Mouse (Mus musculus) forebrain, embryonic 13.5 days (tissue): Measurements from ENCODE around the gene Slc35c2. TPM values are rescaled to one million over a fixed set of nuclear protein-coding genes. Genes with fewer than 3 reads are reported as not detected.
A peak's percentile ranks its signal among the peaks of the same experiment; 100 is the strongest.

ENCODE experiments used
- ATAC-seq: fragments of 200-750 bp; cut with Nextera tagmentation; 2 replicates; pipeline ENCODE4 v1.8.0; 2017
- H3K27ac ChIP-seq: fragments of 300-500 bp; sonication (generic); 2 replicates; pipeline ENCODE4 v1.5.1; 2015; ENCODE audit warnings: inconsistent platforms, mild to moderate bottlenecking, moderate library complexity
- H3K27me3 ChIP-seq: fragments of 300-500 bp; sonication (generic); 2 replicates; pipeline ENCODE4 v1.6.1; 2015; ENCODE audit warnings: mild to moderate bottlenecking, inconsistent platforms
- H3K36me3 ChIP-seq: fragments of 300-500 bp; sonication (generic); 2 replicates; pipeline ENCODE4 v1.6.1; 2015; ENCODE audit warnings: mild to moderate bottlenecking, inconsistent platforms; ENCODE audit not compliant: poor library complexity, severe bottlenecking
- H3K4me1 ChIP-seq: fragments of 300-500 bp; sonication (generic); 2 replicates; pipeline ENCODE4 v1.6.1; 2015; ENCODE audit warnings: inconsistent platforms
- H3K4me2 ChIP-seq: fragments of 300-500 bp; sonication (generic); 2 replicates; pipeline ENCODE4 v1.6.1; 2015; ENCODE audit warnings: inconsistent platforms, mild to moderate bottlenecking, moderate library complexity
- H3K4me3 ChIP-seq: fragments of 300-500 bp; sonication (generic); 2 replicates; pipeline ENCODE4 v1.5.1; 2015; ENCODE audit warnings: mild to moderate bottlenecking, inconsistent platforms
- H3K9ac ChIP-seq: fragments of 300-500 bp; sonication (generic); 2 replicates; pipeline ENCODE4 v1.6.1; 2015; ENCODE audit warnings: mild to moderate bottlenecking, inconsistent platforms
- H3K9me3 ChIP-seq: fragments of 300-500 bp; sonication (generic); replicated peaks from 2 replicates; pipeline ENCODE4 v1.6.1; 2016; ENCODE audit warnings: inconsistent platforms
- WGBS: fragments of 180-500 bp; shearing (Covaris S2); methylation state at CpG from one replicate; pipeline ENCODE4 v1.1.7; 2015; 5-methylcytosine and 5-hydroxymethylcytosine counted together
- polyA plus RNA-seq: library from polyadenylated mRNA; unstranded; fragments of >200 nt; fragmentation: Nextera tagmentation; extraction: Ambion mirVana; gene quantifications from 2 replicates; pipeline ENCODE4 v1.2.1, GENCODE M21; 2015

Slc35c2 gene
- polyA plus RNA-seq, 1 experiment from 2014 or later: 63.8 TPM

- Histone ChIP-seq H3K9ac (no peak overlapping the region), H3K27me3 (no peaks in the 10 kb centered on the region), H3K27ac (peak overlapping the region; percentile 38; the same call in 1 of the 2 replicates), H3K4me2 (no peak overlapping the region), H3K36me3 (peaks cover 82% of the 10 kb centered on the region), H3K4me3 (no peak overlapping the region), H3K9me3 (no peaks in the 10 kb centered on the region), H3K4me1 (peaks cover 48% of the 10 kb centered on the region)
- 23% methylated on average over 13 of the region's 13 CpGs for WGBS
- ATAC-seq: no peak
Measured at GRCm38 (mm10) chr2:165310818-165311425, 23.3 kb upstream of the Slc35c2 start.

GRCm38 (mm10) chr2:165307801-165308200, 20.1 kb upstream of the Slc35c2 start:
- Histone ChIP-seq H3K27me3 (no peaks in the 10 kb centered on the region), H3K4me2 (no peak overlapping the region), H3K9me3 (no peaks in the 10 kb centered on the region), H3K9ac (no peak overlapping the region), H3K4me1 (peaks cover 37% of the 10 kb centered on the region), H3K4me3 (no peak overlapping the region), H3K36me3 (peaks cover 79% of the 10 kb centered on the region), H3K27ac (no peak overlapping the region)
- ATAC-seq: no peak
- WGBS: 87% methylated on average over 6 of the region's 6 CpGs

- H3K4me3 ChIP-seq: no peak overlapping the region
- H3K9me3 ChIP-seq: no peaks in the 10 kb centered on the region
- 90% methylated on average over 8 of the region's 8 CpGs for WGBS
- H3K27me3 ChIP-seq: no peaks in the 10 kb centered on the region
- H3K9ac ChIP-seq: no peak overlapping the region
- no peak overlapping the region for H3K27ac ChIP-seq
- no peak overlapping the region for H3K4me2 ChIP-seq
- peaks cover 84% of the 10 kb centered on the region for H3K36me3 ChIP-seq
- no peak for ATAC-seq
- peaks cover 22% of the 10 kb centered on the region for H3K4me1 ChIP-seq
Measured at GRCm38 (mm10) chr2:165305438-165305837, 17.8 kb upstream of the Slc35c2 start.

GRCm38 (mm10) chr2:165304819-165305218, 17.1 kb upstream of the Slc35c2 start:
- no peaks in the 10 kb centered on the region for H3K9me3 ChIP-seq
- no peak for ATAC-seq
- H3K27ac ChIP-seq: no peak overlapping the region
- peaks cover 86% of the 10 kb centered on the region for H3K36me3 ChIP-seq
- no peak overlapping the region for H3K4me3 ChIP-seq
- H3K9ac ChIP-seq: no peak overlapping the region
- 88% methylated on average over 19 of the region's 19 CpGs for WGBS
- no peaks in the 10 kb centered on the region for H3K27me3 ChIP-seq
- H3K4me1 ChIP-seq: peaks cover 19% of the 10 kb centered on the region
- no peak overlapping the region for H3K4me2 ChIP-seq

GRCm38 (mm10) chr2:165303354-165304012, 15.8 kb upstream of the Slc35c2 start:
- Histone ChIP-seq H3K27ac (no peak overlapping the region), H3K9ac (no peak overlapping the region), H3K4me1 (peaks cover 10% of the 10 kb centered on the region), H3K9me3 (no peaks in the 10 kb centered on the region), H3K4me3 (no peak overlapping the region), H3K36me3 (peaks cover 86% of the 10 kb centered on the region), H3K27me3 (no peaks in the 10 kb centered on the region), H3K4me2 (no peak overlapping the region)
- whole genome bisulfite sequencing: 91% methylated on average over 6 of the region's 6 CpGs
- no peak for ATAC-seq

GRCm38 (mm10) chr2:165301409-165301808, 13.7 kb upstream of the Slc35c2 start:
- Histone ChIP-seq H3K4me2 (no peak overlapping the region), H3K27ac (peak overlapping the region; percentile 31; the same call in 1 of the 2 replicates), H3K9me3 (no peaks in the 10 kb centered on the region), H3K4me3 (no peak overlapping the region), H3K36me3 (peaks cover 91% of the 10 kb centered on the region), H3K27me3 (no peaks in the 10 kb centered on the region), H3K9ac (no peak overlapping the region), H3K4me1 (peaks cover 10% of the 10 kb centered on the region)
- no peak for ATAC-seq
- 56% methylated on average over 3 of the region's 3 CpGs for WGBS

- no peaks in the 10 kb centered on the region for H3K9me3 ChIP-seq
- no peak for ATAC-seq
- 76% methylated on average over 6 of the region's 6 CpGs for WGBS
- H3K4me3 ChIP-seq: no peak overlapping the region
- peaks cover 96% of the 10 kb centered on the region for H3K36me3 ChIP-seq
- H3K4me2 ChIP-seq: no peak overlapping the region
- H3K9ac ChIP-seq: no peak overlapping the region
- H3K27me3 ChIP-seq: no peaks in the 10 kb centered on the region
- peaks cover 10% of the 10 kb centered on the region for H3K4me1 ChIP-seq
- H3K27ac ChIP-seq: peak overlapping the region; percentile 31; the same call in 1 of the 2 replicates
Measured at GRCm38 (mm10) chr2:165300885-165301284, 13.2 kb upstream of the Slc35c2 start.

GRCm38 (mm10) chr2:165300424-165300823, 12.8 kb upstream of the Slc35c2 start:
- Histone ChIP-seq H3K4me2 (no peak overlapping the region), H3K4me1 (peaks cover 10% of the 10 kb centered on the region), H3K36me3 (peaks cover 99% of the 10 kb centered on the region), H3K27me3 (no peaks in the 10 kb centered on the region), H3K9me3 (no peaks in the 10 kb centered on the region), H3K27ac (peak overlapping the region; percentile 31; the same call in 1 of the 2 replicates), H3K4me3 (no peak overlapping the region), H3K9ac (peak overlapping the region; percentile 21; the same call in 1 of the 2 replicates)
- WGBS: 78% methylated on average over 8 of the region's 8 CpGs
- ATAC-seq: no peak

GRCm38 (mm10) chr2:165297429-165297828, 9.8 kb upstream of the Slc35c2 start:
- peaks cover 10% of the 10 kb centered on the region for H3K4me1 ChIP-seq
- WGBS: 91% methylated on average over 11 of the region's 11 CpGs
- ATAC-seq: no peak
- H3K9ac ChIP-seq: no peak overlapping the region
- no peak overlapping the region for H3K4me2 ChIP-seq
- peaks cover 99% of the 10 kb centered on the region for H3K36me3 ChIP-seq
- no peaks in the 10 kb centered on the region for H3K27me3 ChIP-seq
- H3K9me3 ChIP-seq: no peaks in the 10 kb centered on the region
- H3K4me3 ChIP-seq: no peak overlapping the region
- H3K27ac ChIP-seq: no peak overlapping the region

GRCm38 (mm10) chr2:165296571-165296970, 8.9 kb upstream of the Slc35c2 start:
- no peak overlapping the region for H3K9ac ChIP-seq
- no peak for ATAC-seq
- H3K9me3 ChIP-seq: no peaks in the 10 kb centered on the region
- WGBS: 91% methylated on average over 18 of the region's 18 CpGs
- no peak overlapping the region for H3K4me3 ChIP-seq
- peaks cover 8% of the 10 kb centered on the region for H3K4me1 ChIP-seq
- H3K4me2 ChIP-seq: no peak overlapping the region
- H3K27me3 ChIP-seq: no peaks in the 10 kb centered on the region
- peaks cover 99% of the 10 kb centered on the region for H3K36me3 ChIP-seq
- H3K27ac ChIP-seq: no peak overlapping the region

GRCm38 (mm10) chr2:165288315-165289031, 804 bp upstream of the Slc35c2 start:
- Histone ChIP-seq H3K9ac (peak overlapping the region; percentile 76), H3K4me3 (peak overlapping the region; percentile 67), H3K36me3 (peaks cover 44% of the 10 kb centered on the region), H3K4me2 (peak overlapping the region; percentile 94), H3K9me3 (no peaks in the 10 kb centered on the region), H3K27ac (peak overlapping the region; percentile 94), H3K27me3 (no peaks in the 10 kb centered on the region), H3K4me1 (peaks cover 35% of the 10 kb centered on the region)
- WGBS: 49% methylated on average over 18 of the region's 18 CpGs
- ATAC-seq: peak; percentile 89
